Mouse (Mus musculus) cerebellum, adult (tissue): ENCODE measurements around the gene Nfatc2.

Experiments
- ATAC-seq: cut with Nextera tagmentation; 2 replicates; pipeline ENCODE4 v1.9.2; 2017; ENCODE audit warnings: mild to moderate bottlenecking, moderate library complexity, mixed read lengths; ENCODE audit not compliant: insufficient number of reproducible peaks, low FRiP score, low TSS enrichment

The Nfatc2 gene

GRCm38 (mm10) chr2:168610941-168611340 is 9.5 kb upstream of the Nfatc2 start:
- no peak for ATAC-seq

- ATAC-seq, result no peak
Observed at GRCm38 (mm10) chr2:168609653-168610248, 8.3 kb upstream of the Nfatc2 start.

- no peak for ATAC-seq
Observed at GRCm38 (mm10) chr2:168608125-168608564, 6.7 kb upstream of the Nfatc2 start.

GRCm38 (mm10) chr2:168604655-168605070 is 3.2 kb upstream of the Nfatc2 start:
- ATAC-seq, result no peak

DNA sequence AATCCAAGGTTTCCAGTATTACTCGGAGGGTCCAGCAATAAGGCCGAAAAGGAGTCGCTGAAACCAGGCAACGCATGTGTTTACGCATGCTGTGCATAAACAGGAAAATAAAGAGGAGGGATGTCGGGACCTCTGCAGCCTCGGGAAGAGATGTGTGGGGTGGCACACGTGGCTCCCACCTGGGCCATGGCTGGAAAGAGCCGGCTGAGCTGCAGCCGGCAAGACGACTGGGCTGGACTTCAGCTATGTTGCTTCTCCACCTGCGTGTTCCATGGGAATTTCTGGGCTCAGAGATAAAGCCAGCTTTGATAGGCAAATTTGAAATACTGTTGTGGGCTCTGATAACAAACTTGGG is 907 bp upstream of the Nfatc2 start:
- no peak for ATAC-seq

GRCm38 (mm10) chr2:168600750-168601490 is 537 bp downstream of the Nfatc2 start:
- ATAC-seq, result peak; percentile 22; the same call in 1 of the 2 replicates

DNA sequence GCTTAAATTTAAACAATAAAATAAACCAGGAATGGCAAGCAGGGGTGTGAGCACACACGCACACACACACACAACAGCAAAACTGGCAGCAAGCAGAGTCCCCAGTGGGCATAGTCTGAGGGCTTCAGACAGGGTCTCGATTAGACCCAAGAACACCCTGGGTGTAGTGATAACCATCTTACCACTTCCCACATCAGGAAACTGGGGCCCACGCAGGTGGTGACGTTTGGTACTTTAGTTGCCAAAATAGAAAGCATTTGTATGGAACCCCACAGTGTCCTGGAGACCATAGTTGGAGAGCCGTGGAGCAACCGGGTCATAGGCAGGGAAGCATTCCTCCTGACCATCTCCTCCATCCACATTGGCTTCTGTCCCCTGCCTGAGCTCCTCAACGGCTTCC is 5.8 kb downstream of the Nfatc2 start:
- ATAC-seq, result no peak

- no peak for ATAC-seq
Observed at GRCm38 (mm10) chr2:168593676-168594075, 7.8 kb downstream of the Nfatc2 start.

DNA sequence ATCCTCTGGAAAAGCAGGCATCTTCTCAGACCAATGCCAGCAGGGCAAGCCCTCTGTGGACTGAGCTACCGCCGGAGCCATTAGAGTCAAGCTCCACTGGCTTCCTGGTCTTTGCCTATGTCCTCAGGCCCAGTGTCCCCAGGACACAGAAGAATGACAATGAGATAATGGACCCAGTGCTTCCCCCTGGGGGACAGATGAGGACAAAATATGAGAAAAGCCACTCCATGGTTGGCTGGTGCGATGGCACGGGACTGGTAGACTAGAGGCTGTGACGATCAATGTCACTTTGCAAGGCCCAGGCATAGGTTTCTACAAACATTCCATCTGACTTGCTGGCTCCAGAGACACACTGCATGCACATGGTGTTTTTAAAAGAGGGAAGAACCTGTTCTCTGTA is 8.5 kb downstream of the Nfatc2 start:
- ATAC-seq, result no peak

GRCm38 (mm10) chr2:168591076-168591475 is 10.4 kb downstream of the Nfatc2 start:
- no peak for ATAC-seq

GRCm38 (mm10) chr2:168590556-168590955 is 10.9 kb downstream of the Nfatc2 start:
- ATAC-seq, result no peak

DNA sequence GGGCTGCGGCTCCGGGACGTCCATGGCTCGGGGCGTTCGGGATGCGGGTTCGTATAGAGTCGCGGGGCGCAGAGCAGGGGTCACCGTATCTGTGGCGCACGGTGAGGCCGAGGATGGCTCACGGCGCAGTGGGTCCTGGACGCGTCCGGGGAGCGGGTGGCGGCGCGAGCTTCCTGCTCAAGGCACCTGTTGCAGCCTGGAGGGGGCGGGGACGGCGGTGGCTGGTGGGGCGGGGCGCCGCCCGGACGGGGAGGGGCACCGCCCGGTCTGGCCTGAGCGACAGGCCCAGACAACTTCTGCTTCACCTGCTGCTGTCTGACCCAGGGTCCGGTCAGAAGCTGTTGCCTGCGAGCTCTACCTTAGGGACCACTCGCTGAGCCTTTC is 11.3 kb downstream of the Nfatc2 start:
- ATAC-seq, result no peak

- ATAC-seq, result no peak; the same call in 1 of the 2 replicates
Observed at GRCm38 (mm10) chr2:168589368-168590167, 11.9 kb downstream of the Nfatc2 start.

DNA sequence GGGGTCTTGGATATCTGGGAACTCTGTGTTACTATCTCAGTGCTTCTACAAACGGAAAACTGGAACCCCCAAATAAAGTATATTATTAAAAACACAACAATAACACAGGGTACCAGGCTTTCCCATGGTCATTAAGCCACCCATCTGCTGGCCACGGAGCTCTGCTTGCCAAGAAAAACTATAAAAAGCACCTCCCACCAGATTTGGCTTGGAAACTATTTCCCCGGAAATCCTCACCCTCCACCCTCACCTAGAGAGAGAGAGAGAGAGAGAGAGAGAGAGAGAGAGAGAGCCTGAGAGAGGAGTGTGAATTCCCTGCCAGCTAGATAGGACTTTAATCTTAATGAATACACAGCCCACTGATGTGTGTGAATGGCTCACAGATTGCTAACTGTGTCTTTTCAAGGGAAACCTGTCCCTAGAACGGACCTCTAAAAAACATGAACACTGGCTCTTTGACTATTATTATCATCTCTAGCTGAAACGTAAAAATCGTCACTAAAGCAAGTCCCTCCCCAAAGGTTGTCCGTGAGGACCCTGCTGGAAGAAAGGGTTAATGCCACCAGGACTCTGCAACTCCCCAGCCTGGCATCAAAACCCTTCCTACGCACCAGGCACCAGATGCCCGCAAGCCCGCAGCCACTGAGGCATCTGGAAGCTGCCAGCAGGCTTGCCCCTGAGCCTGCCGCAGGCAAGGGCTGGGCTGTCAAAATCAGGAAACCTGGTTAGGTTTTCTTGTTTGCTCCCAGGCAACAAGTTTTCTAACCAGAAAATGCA is 12.7 kb downstream of the Nfatc2 start:
- no peak for ATAC-seq

DNA sequence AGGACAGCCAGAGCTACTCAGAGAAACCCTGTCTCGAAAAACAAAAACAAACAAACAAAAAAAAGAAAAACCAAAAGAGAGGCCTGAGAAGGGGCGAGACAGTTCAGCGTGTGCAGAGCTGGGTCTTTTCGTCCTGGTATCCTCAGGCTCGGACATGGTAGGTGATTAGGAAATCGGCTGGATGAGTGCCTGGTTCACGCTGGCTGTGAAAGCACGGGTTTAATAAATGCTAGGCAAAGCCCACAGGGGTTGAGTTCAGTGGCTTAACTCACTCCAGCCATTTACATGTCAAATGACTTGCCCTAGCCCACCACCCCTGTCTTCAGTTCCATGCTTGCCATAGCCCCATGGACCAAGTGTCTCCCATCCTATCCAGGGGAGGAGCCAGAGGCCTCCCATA is 14.3 kb downstream of the Nfatc2 start:
- ATAC-seq, result no peak

DNA sequence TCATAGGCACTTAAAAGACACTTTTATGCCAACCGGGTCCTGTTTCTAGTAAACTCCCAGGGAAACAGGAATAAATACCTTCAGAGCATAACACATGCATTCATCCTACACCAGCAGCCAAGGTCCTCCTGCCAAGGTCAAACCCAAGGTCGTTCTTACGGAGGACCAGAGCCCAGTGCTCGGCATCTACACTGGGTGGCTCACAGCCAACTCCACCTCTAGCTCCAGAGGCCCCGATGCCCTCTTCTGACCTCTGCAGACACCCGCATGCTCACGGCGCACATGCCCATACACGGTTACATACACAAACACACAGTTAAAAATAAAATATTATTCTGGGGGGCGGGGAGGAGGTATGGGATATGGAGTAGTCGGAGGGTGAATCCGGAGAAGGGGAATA is 14.9 kb downstream of the Nfatc2 start:
- ATAC-seq, result no peak

GRCm38 (mm10) chr2:168584857-168585256 is 16.6 kb downstream of the Nfatc2 start:
- peak; percentile 83 for ATAC-seq

GRCm38 (mm10) chr2:168584408-168584807 is 17.0 kb downstream of the Nfatc2 start:
- no peak for ATAC-seq

GRCm38 (mm10) chr2:168583084-168583483 is 18.4 kb downstream of the Nfatc2 start:
- no peak for ATAC-seq

GRCm38 (mm10) chr2:168581207-168581854 is 20.1 kb downstream of the Nfatc2 start:
- ATAC-seq, result no peak
